Mouse (Mus musculus) mammary gland, adult 2 months (tissue): Measurements from ENCODE around the gene Usp35. TPM values are rescaled to one million over a fixed set of nuclear protein-coding genes. Genes with fewer than 3 reads are reported as not detected.

ENCODE experiments used
- polyA plus RNA-seq: library from polyadenylated mRNA; depleted of rRNA; stranded (reverse); fragments of >200 nt; gene quantifications from 2 replicates; pipeline ENCODE4 v1.2.3, GENCODE M21; 2012; ENCODE audit warnings: low replicate concordance; rRNA removed

Gene Usp35
- 11.1 and 11.9 TPM in 2 replicates for polyA plus RNA-seq

GRCm38 (mm10) chr7:97331726-97332666, at the start of gene Usp35, which contains the start of gene Kctd21:
Usp35 (minus strand) TSS chr7:97332020.
Kctd21 (plus strand) TSS chr7:97332327.

Other genes starting within 250 kb of the Usp35 start
- gene Kctd21, start 307 bp upstream of the Usp35 start, polyA plus RNA-seq: 7.2 and 17.3 TPM in 2 replicates
- 9.1 and 18.5 TPM in 2 replicates for gene Alg8, start 39.6 kb upstream of the Usp35 start, polyA plus RNA-seq
- 148 and 177 TPM in 2 replicates for gene Ndufc2, start 68.0 kb upstream of the Usp35 start, polyA plus RNA-seq
- 1,438 and 2,003 TPM in 2 replicates for gene Thrsp, start 85.7 kb upstream of the Usp35 start, polyA plus RNA-seq
- 3.5 and 7.8 TPM in 2 replicates for gene Kctd14, start 119.3 kb upstream of the Usp35 start, polyA plus RNA-seq
- gene Ints4, start 148.9 kb upstream of the Usp35 start, polyA plus RNA-seq: 79.2 and 104 TPM in 2 replicates
- gene Aamdc, start 247.5 kb upstream of the Usp35 start, polyA plus RNA-seq: 33.0 and 66.8 TPM in 2 replicates
- 1.6 and 2.5 TPM in 2 replicates for gene Rsf1, start 247.9 kb upstream of the Usp35 start, polyA plus RNA-seq